Mouse (Mus musculus) thymus, adult 2 months (tissue): ENCODE measurements around the gene Fra10ac1. TPM values are rescaled to one million over a fixed set of nuclear protein-coding genes. Genes with fewer than 3 reads are reported as not detected.

Experiments
- DNase-seq: peaks from one replicate; pipeline ENCODE4 v3.0.0; 2021
- H3K27ac ChIP-seq: fragments of 200-500 bp; 2 replicates; pipeline ENCODE4 v1.5.1; 2012; ENCODE audit warnings: low read length, control low read depth; ENCODE audit not compliant: control insufficient read depth, insufficient read depth
- H3K27me3 ChIP-seq: fragments of 200-500 bp; 2 replicates; pipeline ENCODE4 v1.6.1; 2012; ENCODE audit warnings: mild to moderate bottlenecking, low read length, moderate library complexity, mixed read lengths; ENCODE audit not compliant: control insufficient read depth, insufficient read depth
- H3K36me3 ChIP-seq: fragments of 200-500 bp; 2 replicates; pipeline ENCODE4 v1.6.1; 2012; ENCODE audit warnings: mild to moderate bottlenecking, low read length, moderate library complexity; ENCODE audit not compliant: control insufficient read depth, insufficient read depth
- H3K4me1 ChIP-seq: fragments of 200-500 bp; replicated peaks from 2 replicates; pipeline ENCODE4 v1.6.1; 2012; ENCODE audit warnings: low read length; ENCODE audit not compliant: control insufficient read depth, insufficient read depth
- H3K4me3 ChIP-seq: fragments of 200-500 bp; 2 replicates; pipeline ENCODE4 v1.5.1; 2012; ENCODE audit warnings: mild to moderate bottlenecking, low read length, control low read depth, moderate library complexity; ENCODE audit not compliant: control insufficient read depth, insufficient read depth
- CTCF ChIP-seq: fragments of 200-500 bp; IDR thresholded peaks from 2 replicates; pipeline ENCODE4 v1.5.1; 2012; ENCODE audit warnings: mild to moderate bottlenecking, control low read depth, low read length, moderate library complexity, borderline replicate concordance; ENCODE audit not compliant: control insufficient read depth, poor library complexity, insufficient read depth; ENCODE audit errors: extremely low read depth
- POLR2A ChIP-seq: fragments of 200-500 bp; IDR thresholded peaks from 2 replicates; pipeline ENCODE4 v1.6.1; 2012; ENCODE audit warnings: mild to moderate bottlenecking, low read length, control low read depth, moderate library complexity; ENCODE audit not compliant: control insufficient read depth, poor library complexity, insufficient read depth; ENCODE audit errors: extremely low read depth
- WGBS: fragments of 180-500 bp; shearing (Covaris S2); methylation state at CpG from one replicate; pipeline ENCODE4 v1.1.7; 2018; 5-methylcytosine and 5-hydroxymethylcytosine counted together
- polyA plus RNA-seq: library from polyadenylated mRNA; depleted of rRNA; stranded (reverse); fragments of >200 nt; gene quantifications from 2 replicates; pipeline ENCODE4 v1.2.3, GENCODE M21; 2012

Fra10ac1 gene
- polyA plus RNA-seq, 1 experiment = 4.3 TPM

DNA sequence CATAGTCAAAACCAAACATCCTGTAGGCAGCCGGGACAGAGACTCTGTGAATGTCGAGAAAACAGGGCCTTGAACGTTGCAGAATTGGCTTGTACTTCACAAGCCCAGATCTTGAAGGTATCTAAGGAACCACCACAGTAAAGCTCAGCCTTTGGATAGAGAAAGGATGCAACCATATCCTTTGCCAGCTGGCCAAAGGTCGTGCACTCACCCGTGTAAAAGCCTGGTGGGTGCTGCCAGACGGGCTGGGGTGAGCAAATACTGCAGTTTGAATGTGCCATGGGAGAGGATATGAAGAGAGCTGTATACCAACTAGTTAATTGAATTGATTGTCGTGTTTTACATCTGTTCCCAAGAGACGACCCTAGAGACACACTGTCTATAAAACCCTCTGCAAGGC lies 8.1 kb upstream of the Fra10ac1 start:
- no peaks in the 10 kb centered on the region for H3K27me3 ChIP-seq
- no peak overlapping the region for H3K27ac ChIP-seq
- no peak for TF ChIP-seq CTCF
- TF ChIP-seq POLR2A = no peak
- H3K4me3 ChIP-seq = no peak overlapping the region
- no peaks in the 10 kb centered on the region for H3K36me3 ChIP-seq
- no peak for DNase-seq
- no peaks in the 10 kb centered on the region for H3K4me1 ChIP-seq
- WGBS = 55% methylated on average over 8 of the region's 8 CpGs

- Histone ChIP-seq H3K4me1 (no peaks in the 10 kb centered on the region), H3K36me3 (no peaks in the 10 kb centered on the region), H3K4me3 (no peak overlapping the region), H3K27ac (no peak overlapping the region), H3K27me3 (no peaks in the 10 kb centered on the region)
- 53% methylated on average over 2 of the region's 2 CpGs for WGBS
- DNase-seq = peak; percentile 16
- TF ChIP-seq POLR2A = no peak
- no peak for TF ChIP-seq CTCF
Measured at GRCm38 (mm10) chr19:38228699-38229098, 4.7 kb upstream of the Fra10ac1 start.

DNA sequence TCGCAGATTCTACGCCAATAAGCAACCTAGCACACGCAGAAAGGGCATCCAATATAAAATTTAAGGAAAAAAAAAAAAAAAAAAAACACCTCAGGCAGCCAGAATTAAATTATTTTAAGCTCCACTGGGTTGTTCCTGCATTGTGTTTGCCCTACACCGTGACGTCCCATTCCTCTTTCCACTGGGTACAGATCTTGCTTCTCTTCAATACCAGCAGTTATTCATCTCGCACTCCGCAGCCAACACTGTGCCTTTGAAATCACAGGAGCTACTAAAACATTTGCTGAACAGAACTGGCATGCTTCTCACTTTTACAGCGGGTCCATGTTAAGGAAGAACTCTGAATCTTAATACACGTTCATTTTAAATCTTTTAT lies 717 bp upstream of the Fra10ac1 start:
- WGBS = 34% methylated on average over 9 of the region's 9 CpGs
- H3K27me3 ChIP-seq = no peaks in the 10 kb centered on the region
- 0 out of 2 replicates have a peak, but pooled peaks cover 2% of the 10 kb centered on the region for H3K4me1 ChIP-seq
- no peak overlapping the region for H3K27ac ChIP-seq
- H3K4me3 ChIP-seq = no peak overlapping the region
- DNase-seq = no peak
- H3K36me3 ChIP-seq = no peaks in the 10 kb centered on the region
- TF ChIP-seq CTCF = no peak
- TF ChIP-seq POLR2A = no peak

DNA sequence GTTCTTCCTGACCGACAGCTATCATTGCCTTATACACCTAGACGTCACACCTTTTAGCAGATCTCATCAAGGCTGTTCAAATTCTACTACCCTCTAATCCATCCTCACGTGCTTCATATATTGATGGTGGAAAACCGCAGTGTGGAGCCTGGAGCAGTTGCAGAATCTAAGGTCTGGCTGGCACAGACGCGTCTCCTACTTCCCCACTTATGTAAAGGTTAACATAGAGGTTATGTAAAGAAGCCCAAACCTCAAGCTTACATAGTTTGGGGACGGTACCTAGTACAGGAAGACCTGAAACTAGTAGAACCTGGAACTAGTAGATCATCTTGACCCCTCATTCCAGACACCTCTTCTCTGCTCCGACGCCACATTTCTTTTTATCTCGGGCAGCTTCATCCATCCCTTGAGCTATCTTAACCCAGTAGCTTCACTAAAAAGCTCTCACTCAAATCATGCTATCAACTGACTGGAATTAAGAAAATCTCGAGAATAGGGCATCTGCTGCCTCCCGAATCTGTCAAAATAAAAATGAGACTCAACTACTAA lies 526 bp downstream of the Fra10ac1 start:
- Histone ChIP-seq H3K4me3 (peak overlapping the region; percentile 86), H3K27ac (peak overlapping the region; percentile 55; the same call in 1 of the 2 replicates), H3K27me3 (no peaks in the 10 kb centered on the region), H3K36me3 (no peaks in the 10 kb centered on the region), H3K4me1 (0 out of 2 replicates have a peak, but pooled peaks cover 2% of the 10 kb centered on the region)
- no peak for DNase-seq
- 5% methylated on average over 12 of the region's 12 CpGs for WGBS
- TF ChIP-seq POLR2A (no peak), CTCF (no peak)

DNA sequence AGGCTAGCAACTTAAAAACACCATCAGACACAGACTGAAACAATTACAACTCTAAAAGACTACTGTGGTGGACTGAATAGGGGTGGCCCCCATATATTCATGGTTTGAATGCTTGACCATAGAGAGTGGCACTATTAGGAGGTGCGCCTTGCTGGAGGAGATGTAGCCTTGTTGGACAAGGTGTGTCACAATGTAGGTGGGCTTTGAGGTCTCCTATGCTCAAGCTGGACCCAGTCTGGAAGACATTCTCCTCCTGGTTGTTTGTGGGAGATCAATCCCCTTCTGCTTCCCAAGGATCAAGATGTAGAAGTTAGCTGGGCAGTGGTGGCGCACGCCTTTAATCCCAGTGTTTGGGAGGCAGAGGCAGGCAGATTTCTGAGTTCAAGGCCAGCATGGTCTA lies 6.3 kb downstream of the Fra10ac1 start:
- Histone ChIP-seq H3K4me1 (no peaks in the 10 kb centered on the region), H3K27ac (no peak overlapping the region), H3K36me3 (no peaks in the 10 kb centered on the region), H3K4me3 (no peak overlapping the region), H3K27me3 (no peaks in the 10 kb centered on the region)
- TF ChIP-seq POLR2A = no peak
- no peak for TF ChIP-seq CTCF
- 98% methylated on average over 3 of the region's 3 CpGs for WGBS
- DNase-seq = no peak

- 95% methylated on average over 9 of the region's 9 CpGs for WGBS
Measured at GRCm38 (mm10) chr19:38206669-38207068, 17.3 kb downstream of the Fra10ac1 start.

GRCm38 (mm10) chr19:38198731-38199130 lies 25.2 kb downstream of the Fra10ac1 start:
- Histone ChIP-seq H3K27ac (no peak overlapping the region), H3K36me3 (peaks cover 4% of the 10 kb centered on the region; the same call in 1 of the 2 replicates), H3K4me1 (no peaks in the 10 kb centered on the region), H3K27me3 (no peaks in the 10 kb centered on the region), H3K4me3 (no peak overlapping the region)
- DNase-seq = no peak
- 96% methylated on average over 5 of the region's 5 CpGs for WGBS
- no peak for TF ChIP-seq CTCF
- TF ChIP-seq POLR2A = no peak

More at GRCm38 (mm10) chr19:38206669-38207068, 17.3 kb downstream of the Fra10ac1 start:
- no peaks in the 10 kb centered on the region for H3K27me3 ChIP-seq
- no peak overlapping the region for H3K4me3 ChIP-seq
- H3K36me3 ChIP-seq = peaks cover 6% of the 10 kb centered on the region; the same call in 1 of the 2 replicates
- no peak overlapping the region for H3K27ac ChIP-seq
- H3K4me1 ChIP-seq = no peaks in the 10 kb centered on the region
- no peak for DNase-seq
- TF ChIP-seq POLR2A (no peak), CTCF (no peak)
